Mouse (Mus musculus): Measurements from ENCODE around the gene Stag3. TPM values are rescaled to one million over a fixed set of nuclear protein-coding genes. Genes with fewer than 3 reads are reported as not detected.

Gene Stag3
- total RNA-seq, 2 experiments from 2014 or later: 20.2 to 22.2 TPM

Other genes starting within 250 kb of the Stag3 start
- gene Smok3c, start 227.0 kb upstream of the Stag3 start, total RNA-seq (2015): not detected in 2 replicates
- not detected in 2 replicates for gene Smok3c, start 227.0 kb upstream of the Stag3 start, total RNA-seq (2017)
- gene Zkscan1, start 195.2 kb upstream of the Stag3 start, total RNA-seq (2015): 26.0 and 30.1 TPM in 2 replicates
- 19.9 and 25.2 TPM in 2 replicates for gene Zkscan1, start 195.2 kb upstream of the Stag3 start, total RNA-seq (2017)
- 13.9 and 14.0 TPM in 2 replicates for gene Zscan21, start 163.3 kb upstream of the Stag3 start, total RNA-seq (2015)
- 11.8 and 12.5 TPM in 2 replicates for gene Zscan21, start 163.3 kb upstream of the Stag3 start, total RNA-seq (2017)
- 6.5 and 7.5 TPM in 2 replicates for gene Zfp113, start 124.5 kb upstream of the Stag3 start, total RNA-seq (2015)
- 7.8 and 8.0 TPM in 2 replicates for gene Zfp113, start 124.5 kb upstream of the Stag3 start, total RNA-seq (2017)
- gene Cops6, start 119.2 kb upstream of the Stag3 start, total RNA-seq (2015): 161 and 164 TPM in 2 replicates
- 54.4 and 55.6 TPM in 2 replicates for gene Cops6, start 119.2 kb upstream of the Stag3 start, total RNA-seq (2017)
- 14.3 and 15.9 TPM in 2 replicates for gene Ap4m1, start 108.2 kb upstream of the Stag3 start, total RNA-seq (2015)
- gene Ap4m1, start 108.2 kb upstream of the Stag3 start, total RNA-seq (2017): 34.1 and 36.9 TPM in 2 replicates
- gene Mcm7, start 107.8 kb upstream of the Stag3 start, total RNA-seq (2015): 239 and 250 TPM in 2 replicates
- 395 and 444 TPM in 2 replicates for gene Mcm7, start 107.8 kb upstream of the Stag3 start, total RNA-seq (2017)
- 23.2 and 29.5 TPM in 2 replicates for gene Taf6, start 92.8 kb upstream of the Stag3 start, total RNA-seq (2015)
- gene Taf6, start 92.8 kb upstream of the Stag3 start, total RNA-seq (2017): 34.0 and 43.8 TPM in 2 replicates
- 28.7 and 30.1 TPM in 2 replicates for gene Cnpy4, start 92.8 kb upstream of the Stag3 start, total RNA-seq (2015)
- 45.8 and 59.3 TPM in 2 replicates for gene Cnpy4, start 92.8 kb upstream of the Stag3 start, total RNA-seq (2017)
- gene Mblac1, start 85.9 kb upstream of the Stag3 start, total RNA-seq (2015): 6.9 and 7.1 TPM in 2 replicates
- 9.4 and 10.0 TPM in 2 replicates for gene Mblac1, start 85.9 kb upstream of the Stag3 start, total RNA-seq (2017)
- gene Nxpe5, start 54.3 kb upstream of the Stag3 start, total RNA-seq (2015): 0.94 and 2.0 TPM in 2 replicates
- 1.9 and 2.2 TPM in 2 replicates for gene Nxpe5, start 54.3 kb upstream of the Stag3 start, total RNA-seq (2017)
- 123 and 127 TPM in 2 replicates for gene Lamtor4, start 24.8 kb upstream of the Stag3 start, total RNA-seq (2015)
- 69.9 and 101 TPM in 2 replicates for gene Lamtor4, start 24.8 kb upstream of the Stag3 start, total RNA-seq (2017)
- gene BC037034, start 16.2 kb upstream of the Stag3 start, total RNA-seq (2015): 35.7 and 44.1 TPM in 2 replicates
- 44.1 and 46.7 TPM in 2 replicates for gene BC037034, start 16.2 kb upstream of the Stag3 start, total RNA-seq (2017)
- gene Gal3st4, start 7.4 kb upstream of the Stag3 start, total RNA-seq (2015): not detected in 2 replicates
- 0.12 and 0.30 TPM in 2 replicates for gene Gal3st4, start 7.4 kb upstream of the Stag3 start, total RNA-seq (2017)
- gene Gm43720, start 282 bp upstream of the Stag3 start, total RNA-seq (2015): not detected in 2 replicates
- not detected in 2 replicates for gene Gm43720, start 282 bp upstream of the Stag3 start, total RNA-seq (2017)
- gene Gpc2, start 235 bp upstream of the Stag3 start, total RNA-seq (2015): 1.2 and 2.0 TPM in 2 replicates
- 3.2 and 3.9 TPM in 2 replicates for gene Gpc2, start 235 bp upstream of the Stag3 start, total RNA-seq (2017)
- 0.54 TPM in 1 of 2 replicates, not detected in the other for gene Pvrig, start 61.7 kb downstream of the Stag3 start, total RNA-seq (2015)
- 0.17 and 0.34 TPM in 2 replicates for gene Pvrig, start 61.7 kb downstream of the Stag3 start, total RNA-seq (2017)
- gene Zfp157, start 161.2 kb downstream of the Stag3 start, total RNA-seq (2015): 11.5 and 16.9 TPM in 2 replicates
- gene Zfp157, start 161.2 kb downstream of the Stag3 start, total RNA-seq (2017): 10.8 and 16.1 TPM in 2 replicates

All from megakaryocyte progenitor cell, adult 5-6 weeks (primary cell).